Mouse (Mus musculus): Measurements from ENCODE around the gene Il12a. TPM values are rescaled to one million over a fixed set of nuclear protein-coding genes. Genes with fewer than 3 reads are reported as not detected.

Gene Il12a
- total and polyA plus RNA-seq, 2 experiments from 2014 or later, result 0.68 TPM; not detected in 1

GRCm38 (mm10) chr3:68692600-68693225 is 2.3 kb downstream of the Il12a start:
- no peak overlapping the region for H3K9ac ChIP-seq (replicated peaks; ENCODE audit: low read length)
- no peak overlapping the region for H3K4me2 ChIP-seq (ENCODE audit: low read depth, low read length)
- 63% methylated on average over 11 of the region's 11 CpGs for WGBS
- ATAC-seq (no peak), DNase-seq (ENCODE audit: low spot score) (no peak)
- no peak for TF ChIP-seq CTCF (IDR thresholded peaks at IDR 0.05; ENCODE audit: low read depth)
- no peaks in the 10 kb centered on the region for H3K36me3 ChIP-seq (ENCODE audit: insufficient read depth, low read length)
- no peak overlapping the region for H3K4me3 ChIP-seq (ENCODE audit: low read length)
- no peaks in the 10 kb centered on the region for H3K9me3 ChIP-seq (ENCODE audit: low read length)
- no peaks in the 10 kb centered on the region for H3K27me3 ChIP-seq (ENCODE audit: insufficient read depth, low read length)
- H3K4me1 ChIP-seq (ENCODE audit: insufficient read depth, low read length), result peaks cover 5% of the 10 kb centered on the region; the same call in 1 of the 2 replicates
- H3K27ac ChIP-seq, result no peak overlapping the region

- peaks cover 5% of the 10 kb centered on the region; the same call in 1 of the 2 replicates for H3K4me1 ChIP-seq (ENCODE audit: insufficient read depth, low read length)
- H3K27ac ChIP-seq, result no peak overlapping the region
- no peaks in the 10 kb centered on the region for H3K9me3 ChIP-seq (ENCODE audit: low read length)
- H3K27me3 ChIP-seq (ENCODE audit: insufficient read depth, low read length), result no peaks in the 10 kb centered on the region
- ATAC-seq (peak; percentile 92), DNase-seq (ENCODE audit: low spot score) (peak; percentile 66)
- H3K9ac ChIP-seq (replicated peaks; ENCODE audit: low read length), result no peak overlapping the region
- H3K36me3 ChIP-seq (ENCODE audit: insufficient read depth, low read length), result no peaks in the 10 kb centered on the region
- H3K4me3 ChIP-seq (ENCODE audit: low read length), result no peak overlapping the region
- WGBS, result 25% methylated on average over 11 of the region's 11 CpGs
- TF ChIP-seq CTCF (IDR thresholded peaks at IDR 0.05; ENCODE audit: low read depth), result peak; percentile 38
- no peak overlapping the region for H3K4me2 ChIP-seq (ENCODE audit: low read depth, low read length)
These were observed 3.1 kb downstream of the Il12a start for GRCm38 (mm10) chr3:68693441-68694048.

GRCm38 (mm10) chr3:68695321-68695720 is 4.9 kb downstream of the Il12a start:
- Histone ChIP-seq H3K9me3 (ENCODE audit: low read length) (no peaks in the 10 kb centered on the region), H3K27ac (no peak overlapping the region), H3K4me3 (ENCODE audit: low read length) (no peak overlapping the region), H3K4me2 (ENCODE audit: low read depth, low read length) (no peak overlapping the region), H3K27me3 (ENCODE audit: insufficient read depth, low read length) (no peaks in the 10 kb centered on the region), H3K4me1 (ENCODE audit: insufficient read depth, low read length) (peaks cover 5% of the 10 kb centered on the region; the same call in 1 of the 2 replicates), H3K36me3 (ENCODE audit: insufficient read depth, low read length) (no peaks in the 10 kb centered on the region), H3K9ac (replicated peaks; ENCODE audit: low read length) (no peak overlapping the region)
- DNase-seq (ENCODE audit: low spot score), result no peak
- TF ChIP-seq CTCF (IDR thresholded peaks at IDR 0.05; ENCODE audit: low read depth), result no peak
- ATAC-seq, result no peak
- WGBS, result 99% methylated on average over 5 of the region's 5 CpGs

- no peak overlapping the region for H3K27ac ChIP-seq
- ATAC-seq, result no peak
- H3K9me3 ChIP-seq (ENCODE audit: low read length), result no peaks in the 10 kb centered on the region
- H3K4me3 ChIP-seq (ENCODE audit: low read length), result no peak overlapping the region
- DNase-seq (ENCODE audit: low spot score), result no peak
- H3K4me2 ChIP-seq (ENCODE audit: low read depth, low read length), result no peak overlapping the region
- H3K9ac ChIP-seq (replicated peaks; ENCODE audit: low read length), result no peak overlapping the region
- 80% methylated on average over 3 of the region's 3 CpGs for WGBS
- H3K27me3 ChIP-seq (ENCODE audit: insufficient read depth, low read length), result no peaks in the 10 kb centered on the region
- no peak for TF ChIP-seq CTCF (IDR thresholded peaks at IDR 0.05; ENCODE audit: low read depth)
- peaks cover 5% of the 10 kb centered on the region; the same call in 1 of the 2 replicates for H3K4me1 ChIP-seq (ENCODE audit: insufficient read depth, low read length)
- H3K36me3 ChIP-seq (ENCODE audit: insufficient read depth, low read length), result no peaks in the 10 kb centered on the region
These were observed 6.2 kb downstream of the Il12a start for GRCm38 (mm10) chr3:68696495-68697200.

- ATAC-seq, result no peak
- no peaks in the 10 kb centered on the region for H3K9me3 ChIP-seq (ENCODE audit: low read length)
- 93% methylated on average over 3 of the region's 3 CpGs for WGBS
These were observed 8.2 kb downstream of the Il12a start for GRCm38 (mm10) chr3:68698601-68699000.

GRCm38 (mm10) chr3:68700091-68700490 is 9.6 kb downstream of the Il12a start:
- no peak for DNase-seq (ENCODE audit: low spot score)
- Histone ChIP-seq H3K36me3 (ENCODE audit: insufficient read depth, low read length) (no peaks in the 10 kb centered on the region), H3K9ac (replicated peaks; ENCODE audit: low read length) (no peak overlapping the region), H3K27me3 (ENCODE audit: insufficient read depth, low read length) (no peaks in the 10 kb centered on the region), H3K4me3 (ENCODE audit: low read length) (no peak overlapping the region), H3K4me2 (ENCODE audit: low read depth, low read length) (no peak overlapping the region), H3K27ac (no peak overlapping the region), H3K4me1 (ENCODE audit: insufficient read depth, low read length) (no peaks in the 10 kb centered on the region), H3K9me3 (ENCODE audit: low read length) (no peaks in the 10 kb centered on the region)
- TF ChIP-seq CTCF (IDR thresholded peaks at IDR 0.05; ENCODE audit: low read depth), result no peak
- no peak for ATAC-seq
- WGBS, result 82% methylated on average over 4 of the region's 4 CpGs

More at GRCm38 (mm10) chr3:68698601-68699000, 8.2 kb downstream of the Il12a start:
- Histone ChIP-seq H3K36me3 (ENCODE audit: insufficient read depth, low read length) (no peaks in the 10 kb centered on the region), H3K27ac (no peak overlapping the region), H3K4me2 (ENCODE audit: low read depth, low read length) (no peak overlapping the region), H3K4me1 (ENCODE audit: insufficient read depth, low read length) (peaks cover 2% of the 10 kb centered on the region; the same call in 1 of the 2 replicates), H3K9ac (replicated peaks; ENCODE audit: low read length) (no peak overlapping the region), H3K4me3 (ENCODE audit: low read length) (no peak overlapping the region), H3K27me3 (ENCODE audit: insufficient read depth, low read length) (no peaks in the 10 kb centered on the region)
- DNase-seq (ENCODE audit: low spot score), result no peak
- no peak for TF ChIP-seq CTCF (IDR thresholded peaks at IDR 0.05; ENCODE audit: low read depth)

All from hindbrain, postnatal 0 days (tissue).